Mouse (Mus musculus) brain, embryonic 18.5 days (tissue): ENCODE measurements around the gene Surf2.
A peak's percentile ranks its signal among the peaks of the same experiment; 100 is the strongest.

ENCODE experiments used
- DNase-seq: peaks from one replicate; pipeline ENCODE4 v3.0.0-alpha.2; 2012; ENCODE audit warnings: low read depth, low spot score

Gene Surf2

DNA sequence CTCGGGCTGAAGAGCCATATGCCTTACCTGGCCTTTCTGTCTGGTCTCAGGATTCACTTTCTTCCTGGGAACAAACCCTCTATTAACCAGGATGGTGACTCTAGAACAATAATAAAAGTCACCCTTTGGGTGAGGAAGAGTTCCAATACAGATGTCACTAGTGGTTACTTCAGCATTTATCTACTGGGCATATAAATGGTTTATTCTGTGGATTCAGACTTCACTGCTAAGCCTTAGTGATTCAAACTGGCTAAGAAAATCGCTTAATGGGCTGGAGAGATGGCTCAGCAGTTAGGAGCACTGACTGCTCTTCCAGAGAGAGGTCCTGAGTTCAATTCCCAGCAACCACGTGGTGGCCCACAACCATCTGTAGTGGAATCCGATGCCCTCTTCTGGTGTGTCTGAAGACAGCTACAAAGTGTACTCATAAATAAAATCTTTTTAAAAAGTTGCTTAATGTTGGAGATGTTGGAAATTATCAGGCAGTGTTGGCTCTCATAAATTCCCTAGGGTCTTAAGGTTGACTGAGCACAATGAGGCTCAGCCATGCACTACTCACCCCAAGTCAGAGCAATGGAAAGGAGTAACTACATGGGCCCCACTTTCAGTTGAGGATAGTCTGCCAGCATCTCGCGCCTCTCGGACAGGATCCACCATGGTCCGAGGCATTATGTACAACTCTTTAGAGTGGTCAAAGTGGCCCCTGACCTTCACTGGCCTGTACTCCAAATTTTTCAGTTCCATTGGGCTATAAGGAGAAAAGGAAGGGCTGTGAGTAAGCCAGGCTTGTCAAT lies 1.8 kb upstream of the Surf2 start:
- no peak for DNase-seq

DNA sequence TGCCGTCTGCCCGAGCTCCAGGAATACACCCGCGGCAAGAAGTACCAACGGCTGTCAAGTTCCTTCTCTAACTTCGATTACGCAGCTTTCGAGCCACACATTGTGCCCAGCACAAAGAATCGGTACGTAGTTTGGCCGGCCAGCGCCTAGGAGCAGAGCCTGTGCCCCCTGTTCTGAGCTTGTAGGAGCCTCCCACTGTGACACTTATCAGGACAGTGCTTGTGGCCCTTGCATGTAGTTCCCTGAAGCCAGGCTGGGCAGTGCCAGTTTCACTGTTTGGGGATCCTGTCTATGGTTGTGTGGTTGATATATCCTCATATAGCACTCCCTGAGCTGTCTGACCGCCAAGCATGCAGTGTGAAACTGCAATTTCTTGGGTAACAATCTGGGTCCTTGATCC lies 571 bp downstream of the Surf2 start:
- DNase-seq, result no peak

- no peak for DNase-seq
These were observed 3.5 kb downstream of the Surf2 start for GRCm38 (mm10) chr2:26919684-26920083.

- no peak for DNase-seq
These were observed 4.2 kb downstream of the Surf2 start for GRCm38 (mm10) chr2:26920190-26920855.

DNA sequence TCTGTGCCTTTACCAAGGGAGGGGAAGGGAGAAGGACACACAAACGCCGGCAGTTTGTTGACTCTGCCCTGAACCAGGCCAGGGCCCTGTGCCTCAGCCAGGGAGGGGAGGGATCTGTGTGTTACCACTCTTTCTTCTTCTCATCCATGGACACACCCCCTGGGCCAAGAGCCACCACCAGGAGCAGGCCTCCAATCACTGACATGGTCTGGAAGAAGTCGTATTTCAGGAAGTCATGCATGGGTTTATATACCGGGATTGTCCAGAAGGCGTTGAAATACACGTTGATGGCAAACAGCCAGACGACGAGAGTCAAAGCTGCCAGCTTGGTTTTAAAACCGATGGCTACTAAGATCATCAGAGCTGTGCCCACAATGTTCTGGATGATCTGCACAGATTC lies 5.6 kb downstream of the Surf2 start:
- DNase-seq, result no peak

- DNase-seq, result no peak
These were observed 11.7 kb downstream of the Surf2 start for GRCm38 (mm10) chr2:26927745-26928476.

GRCm38 (mm10) chr2:26930390-26930789 lies 14.2 kb downstream of the Surf2 start:
- DNase-seq, result no peak

DNA sequence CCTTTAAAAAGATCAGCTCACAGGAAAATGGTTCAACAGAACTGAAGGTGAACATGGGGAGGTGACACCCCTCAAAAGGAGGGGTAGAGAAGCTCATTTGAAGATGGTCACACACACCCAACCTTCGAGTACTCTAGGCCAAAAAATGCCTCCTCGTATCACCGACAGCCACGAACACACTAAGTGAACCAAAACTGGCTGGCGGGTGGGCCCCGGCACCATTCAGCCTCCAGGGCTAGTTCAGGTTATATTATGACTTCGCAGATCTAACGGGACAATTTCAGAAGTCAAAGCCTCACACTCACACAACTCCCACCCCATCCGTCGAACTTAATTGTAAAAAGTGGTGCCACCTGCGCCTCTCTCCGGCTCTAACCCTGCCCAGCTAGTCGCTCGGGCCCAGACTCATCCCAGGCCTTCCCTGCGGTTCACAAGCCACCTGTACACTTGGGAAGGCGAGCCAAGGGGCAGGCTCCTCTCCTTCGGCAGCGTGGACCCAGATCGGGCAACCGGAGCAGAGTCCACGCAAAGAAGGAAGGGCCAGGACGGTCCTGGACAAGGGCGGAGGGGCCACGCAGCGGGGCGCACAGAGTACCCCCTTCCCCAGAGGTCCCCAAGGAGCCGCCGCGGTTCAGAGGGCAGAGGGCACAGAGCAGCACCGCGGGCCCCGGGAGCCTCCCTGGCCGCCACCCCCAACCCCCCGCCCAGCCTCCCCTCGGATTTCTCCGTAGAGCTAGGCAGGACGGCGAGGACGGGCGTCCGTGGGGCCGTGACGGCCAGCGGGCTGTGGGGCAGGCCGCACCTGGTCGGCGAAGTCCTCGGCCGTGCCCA lies 16.5 kb downstream of the Surf2 start:
- DNase-seq, result no peak

DNA sequence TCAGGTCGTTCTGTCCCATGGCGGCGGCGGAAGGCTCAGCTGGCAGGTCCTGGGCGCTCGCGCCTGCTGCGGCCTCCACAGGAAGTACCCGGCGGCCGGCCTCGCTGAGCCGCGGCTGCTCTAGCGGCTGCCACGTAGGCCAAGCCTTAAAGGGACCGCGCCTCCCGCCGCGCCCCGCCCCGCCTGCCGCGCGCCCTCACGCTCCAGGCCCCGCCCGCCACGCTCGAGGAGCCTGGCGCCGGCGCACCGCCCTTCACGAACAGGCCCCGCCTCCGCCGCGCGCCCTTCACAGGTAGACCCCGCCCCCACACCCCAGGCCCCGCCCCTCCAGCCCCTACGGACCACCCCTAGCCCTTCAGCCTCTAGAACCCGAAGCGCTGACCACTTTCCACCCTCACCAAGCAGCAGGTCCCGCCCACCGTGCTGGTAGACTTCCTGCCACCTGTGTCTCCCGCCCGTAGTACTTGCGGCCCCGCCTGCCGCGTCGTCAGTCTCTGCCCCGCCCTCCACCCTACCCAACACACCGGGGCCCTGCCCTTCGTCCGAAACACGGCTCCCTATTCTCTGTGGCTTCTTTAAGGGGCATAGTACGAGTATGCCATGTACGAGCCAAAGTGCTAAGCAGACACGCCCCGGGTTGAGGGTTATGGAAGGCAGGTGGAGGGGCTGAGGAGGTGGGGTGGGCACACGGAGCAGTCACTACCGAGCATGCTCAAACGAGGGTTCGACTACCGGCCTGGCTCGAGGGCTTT lies 17.3 kb downstream of the Surf2 start, which contains the start of the genes Surf4 and Stkld1:
Gene Surf4 (minus strand): TSS at position 625 of the 752 bp plus-strand sequence.
Gene Stkld1 (plus strand): TSS at position 744 of the 752 bp plus-strand sequence.
- peak; percentile 81 for DNase-seq

- DNase-seq, result no peak
These were observed 19.1 kb downstream of the Surf2 start for GRCm38 (mm10) chr2:26935286-26935685.

DNA sequence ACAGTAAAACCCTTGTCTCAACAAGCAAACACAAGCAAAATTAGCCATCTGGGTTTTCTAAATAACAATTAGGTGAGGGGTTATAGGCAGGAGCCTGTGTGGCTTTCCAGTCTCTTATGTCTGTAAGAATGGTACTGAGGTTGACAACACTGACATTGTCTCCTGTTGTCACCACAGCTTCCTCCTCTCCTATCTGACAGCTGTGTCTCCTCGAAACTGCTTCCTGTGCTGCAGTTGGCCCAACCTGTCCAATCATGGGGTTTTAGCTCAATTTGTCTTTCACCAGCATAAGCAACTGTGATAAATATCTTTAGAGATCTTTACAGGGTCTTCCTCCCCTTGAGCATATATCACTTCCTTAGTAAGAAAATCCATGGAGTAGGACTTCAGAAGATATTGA lies 20.3 kb downstream of the Surf2 start:
- DNase-seq, result no peak

DNA sequence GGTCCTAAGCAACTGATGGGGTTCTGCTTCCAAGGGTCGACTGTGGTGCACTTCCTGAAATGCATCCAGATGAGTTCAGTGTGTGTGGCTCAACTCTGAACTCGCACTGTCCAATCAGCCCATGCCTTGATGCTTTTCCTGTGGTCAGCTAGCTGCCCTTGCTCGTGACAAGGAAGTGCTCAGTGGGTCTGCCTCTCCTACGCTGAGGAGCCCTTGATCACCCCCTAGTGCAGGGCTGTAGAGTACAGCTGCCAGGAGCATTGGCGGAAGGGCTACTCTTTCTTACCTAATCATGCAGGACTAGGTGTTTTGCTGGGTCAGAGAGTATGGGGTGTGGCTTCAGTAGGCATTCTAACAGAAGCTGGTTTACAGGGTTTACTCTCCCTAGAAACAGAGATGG lies 25.4 kb downstream of the Surf2 start:
- DNase-seq, result no peak

GRCm38 (mm10) chr2:26943253-26943652 lies 27.1 kb downstream of the Surf2 start:
- DNase-seq, result no peak

GRCm38 (mm10) chr2:26950411-26950810 lies 34.2 kb downstream of the Surf2 start:
- no peak for DNase-seq

- no peak for DNase-seq
These were observed 35.3 kb downstream of the Surf2 start for GRCm38 (mm10) chr2:26951346-26951905.

GRCm38 (mm10) chr2:26952193-26952592 lies 36.0 kb downstream of the Surf2 start:
- no peak for DNase-seq

DNA sequence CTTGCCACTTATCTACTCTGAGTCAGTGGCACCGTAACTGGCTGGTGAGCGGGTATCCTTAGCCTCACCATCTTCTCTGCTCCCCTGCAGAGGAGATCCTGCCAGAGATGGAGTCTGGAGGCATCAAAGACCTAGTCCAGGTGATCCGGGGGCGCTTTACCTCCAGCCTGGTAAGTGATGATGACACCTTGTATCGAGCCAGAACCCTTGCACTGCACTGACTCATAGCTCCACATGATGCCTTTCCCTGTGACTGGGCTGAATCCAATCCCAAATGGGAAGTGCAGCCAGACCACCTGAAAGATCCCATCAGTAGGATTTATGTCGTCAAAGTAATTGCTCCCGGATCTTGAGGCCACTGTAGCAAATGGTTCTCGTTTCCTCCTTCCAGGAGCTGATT lies 36.7 kb downstream of the Surf2 start:
- DNase-seq, result no peak

DNA sequence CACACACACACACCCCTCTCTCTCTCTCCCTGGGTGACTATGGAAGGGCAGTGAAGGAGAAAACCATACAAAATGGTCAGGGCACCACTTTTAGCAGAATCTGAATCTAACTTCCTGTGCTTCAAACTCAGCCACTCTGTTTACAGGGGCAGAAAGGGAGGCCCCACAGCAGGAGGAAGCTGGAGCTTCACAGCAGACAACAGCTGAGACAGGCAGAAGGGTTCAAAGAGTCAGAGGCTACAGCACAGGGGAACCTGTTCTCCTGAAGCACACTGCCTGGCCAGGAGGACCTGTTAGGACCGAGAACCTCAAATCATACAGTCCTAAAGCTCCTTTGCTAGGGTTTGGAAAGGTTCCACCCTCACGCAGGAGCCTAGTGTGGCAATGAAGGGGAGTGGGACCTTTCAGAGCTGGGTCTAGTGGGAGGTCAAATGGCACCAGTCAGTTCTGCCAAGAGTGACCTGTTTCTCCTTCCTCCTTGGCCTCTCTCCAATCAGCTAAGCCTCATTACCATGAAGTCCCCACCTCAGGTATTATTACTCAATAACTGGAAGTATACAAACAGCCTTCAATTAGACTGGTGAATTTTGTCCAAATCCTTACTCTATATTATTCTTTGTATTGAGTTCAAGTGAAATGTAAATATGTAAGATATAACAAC lies 38.7 kb downstream of the Surf2 start:
- DNase-seq, result no peak

- no peak for DNase-seq
These were observed 40.8 kb downstream of the Surf2 start for GRCm38 (mm10) chr2:26956811-26957487.
